Mouse (Mus musculus): ENCODE measurements at regions not wholly inside any gene's neighbourhood (a gene's known extent, or its start where the extent isn't known, plus 50 kb on each side); places are given as distances from the start of the nearest gene placed in this dataset.

- DNase-seq (ENCODE audit: low spot score), result no peak
Observed at GRCm38 (mm10) chr15:59786706-59787425, 229.5 kb downstream of the 4933412E24Rik start.

GRCm38 (mm10) chr15:59785981-59786380 is 230.4 kb downstream of the 4933412E24Rik start:
- DNase-seq (ENCODE audit: low spot score), result no peak

- no peak for DNase-seq (ENCODE audit: low spot score)
Observed at GRCm38 (mm10) chr15:59784556-59784929, 231.9 kb downstream of the 4933412E24Rik start.

GRCm38 (mm10) chr15:59783782-59784555 is 232.4 kb downstream of the 4933412E24Rik start:
- no peak for DNase-seq (ENCODE audit: low spot score)

GRCm38 (mm10) chr15:59783393-59783781 is 233.0 kb downstream of the 4933412E24Rik start:
- DNase-seq (ENCODE audit: low spot score), result no peak

- no peak for DNase-seq (ENCODE audit: low spot score)
Observed at GRCm38 (mm10) chr15:59780506-59780905, 235.9 kb downstream of the 4933412E24Rik start.

- no peak for DNase-seq (ENCODE audit: low spot score)
Observed at GRCm38 (mm10) chr15:59777307-59777871, 239.0 kb downstream of the 4933412E24Rik start.

- no peak for DNase-seq (ENCODE audit: low spot score)
Observed at GRCm38 (mm10) chr15:59775781-59776180, 240.6 kb downstream of the 4933412E24Rik start.

- DNase-seq (ENCODE audit: low spot score), result no peak
Observed at GRCm38 (mm10) chr15:59773983-59774382, 242.4 kb downstream of the 4933412E24Rik start.

GRCm38 (mm10) chr15:59772595-59772994 is 243.8 kb downstream of the 4933412E24Rik start:
- no peak for DNase-seq (ENCODE audit: low spot score)

- no peak for DNase-seq (ENCODE audit: low spot score)
Observed at GRCm38 (mm10) chr15:59762061-59762460, 254.4 kb downstream of the 4933412E24Rik start.

GRCm38 (mm10) chr15:59760490-59760889 is 255.9 kb downstream of the 4933412E24Rik start:
- no peak for DNase-seq (ENCODE audit: low spot score)

- no peak for DNase-seq (ENCODE audit: low spot score)
Observed at GRCm38 (mm10) chr15:59759566-59759965, 256.8 kb downstream of the 4933412E24Rik start.

- DNase-seq (ENCODE audit: low spot score), result no peak
Observed at GRCm38 (mm10) chr15:59758971-59759370, 257.4 kb downstream of the 4933412E24Rik start.

- DNase-seq (ENCODE audit: low spot score), result no peak
Observed at GRCm38 (mm10) chr15:59756141-59756540, 260.3 kb downstream of the 4933412E24Rik start.

- no peak for DNase-seq (ENCODE audit: low spot score)
Observed at GRCm38 (mm10) chr15:59754906-59755305, 261.5 kb downstream of the 4933412E24Rik start.

GRCm38 (mm10) chr15:59752277-59752676 is 264.1 kb downstream of the 4933412E24Rik start:
- DNase-seq (ENCODE audit: low spot score), result no peak

GRCm38 (mm10) chr15:59746290-59746689 is 270.1 kb downstream of the 4933412E24Rik start:
- no peak for DNase-seq (ENCODE audit: low spot score)

- no peak for DNase-seq (ENCODE audit: low spot score)
Observed at GRCm38 (mm10) chr15:59744411-59744931, 271.9 kb downstream of the 4933412E24Rik start.

GRCm38 (mm10) chr15:59739197-59739596 is 277.2 kb downstream of the 4933412E24Rik start:
- no peak for DNase-seq (ENCODE audit: low spot score)

GRCm38 (mm10) chr15:59737247-59737646 is 279.2 kb downstream of the 4933412E24Rik start:
- DNase-seq (ENCODE audit: low spot score), result no peak

GRCm38 (mm10) chr15:59734376-59734775 is 282.0 kb downstream of the 4933412E24Rik start:
- DNase-seq (ENCODE audit: low spot score), result no peak

GRCm38 (mm10) chr15:59733932-59734331 is 282.5 kb downstream of the 4933412E24Rik start:
- no peak for DNase-seq (ENCODE audit: low spot score)
